Mouse (Mus musculus) bone marrow macrophage, adult 2 months (primary cell): Measurements from ENCODE around the gene Usp21.

Source experiments
- CTCF ChIP-seq: IDR thresholded peaks from 2 replicates; pipeline ENCODE4 v1.5.1; 2012; ENCODE audit warnings: low read depth, mild to moderate bottlenecking, low read length, moderate library complexity
- POLR2A ChIP-seq: IDR thresholded peaks from 2 replicates; pipeline ENCODE4 v1.6.1; 2012; ENCODE audit warnings: mild to moderate bottlenecking, low read depth, low read length, borderline replicate concordance

- TF ChIP-seq POLR2A (no peak), CTCF (no peak)
These were observed 32.0 kb upstream of the Usp21 start for GRCm38 (mm10) chr1:171319748-171320147.
